10 mouse cellular contexts compared by ENCODE assay signal in the genomic region with DNA sequence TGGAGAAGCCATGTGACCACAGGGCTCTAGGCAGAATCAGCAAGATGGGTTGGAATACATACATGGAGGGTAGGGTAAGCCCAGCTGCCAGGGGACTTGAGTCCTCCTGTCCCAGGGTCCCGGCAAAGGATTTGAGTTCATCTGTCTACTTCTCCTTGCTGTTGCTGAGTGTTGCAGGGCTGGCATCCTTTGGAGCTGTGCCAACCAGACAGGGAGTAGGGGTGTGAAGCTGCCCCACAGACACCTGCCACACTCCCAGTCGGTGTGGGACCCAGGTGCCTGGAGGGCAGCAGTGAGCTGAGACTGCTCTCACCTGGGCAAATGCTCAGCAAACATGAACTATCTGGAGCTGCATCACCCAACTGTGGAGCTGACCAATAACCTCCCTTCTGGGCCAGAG.
"Had no signal": no experiment of that assay in that cellular context is flagged by ENCODE, and none has a peak within 500 bp of the region (broad histone marks: within the 10 kb centered on the region; RNA-seq: fewer than 3 reads in every experiment).

No protein-coding gene starts in this region.

- DNase-seq: left cerebral cortex, postnatal 4 days; liver; liver, embryonic 13.5 days; liver, postnatal 0 days; lung, adult 18-20 months; lung, adult 2 months; lung, postnatal 10 days; lung, postnatal 14 days; lung, postnatal 4 days; midbrain, embryonic 14.5 days had no signal
